Mouse (Mus musculus) kidney, embryonic 16.5 days (tissue): Measurements from ENCODE around the gene Hnrnpa0. TPM values are rescaled to one million over a fixed set of nuclear protein-coding genes. Genes with fewer than 3 reads are reported as not detected.
"Not testable (repeated sequence)": the region's sequence is repeated elsewhere in the genome, so short reads cannot be mapped to it uniquely, and the experiment has no call there.

Experiments
- ATAC-seq: fragments of 200-750 bp; cut with Nextera tagmentation; 2 replicates; pipeline ENCODE4 v1.8.0; 2017; ENCODE audit warnings: moderate TSS enrichment; ENCODE audit not compliant: low FRiP score, low TSS enrichment
- H3K27ac ChIP-seq: fragments of 300-500 bp; sonication (generic); 2 replicates; pipeline ENCODE4 v1.5.1; 2014; ENCODE audit warnings: low read length
- H3K27me3 ChIP-seq: fragments of 300-500 bp; sonication (generic); 2 replicates; pipeline ENCODE4 v1.6.1; 2014; ENCODE audit warnings: low read length, control low read depth, mixed read lengths; ENCODE audit not compliant: insufficient read depth
- H3K36me3 ChIP-seq: fragments of 300-500 bp; sonication (generic); 2 replicates; pipeline ENCODE4 v1.6.1; 2014; ENCODE audit warnings: low read length, control low read depth, mixed read lengths; ENCODE audit not compliant: insufficient read depth
- H3K4me1 ChIP-seq: fragments of 300-500 bp; sonication (generic); 2 replicates; pipeline ENCODE4 v1.6.1; 2014; ENCODE audit warnings: low read length, control low read depth, mixed read lengths; ENCODE audit not compliant: insufficient read depth
- H3K4me2 ChIP-seq: fragments of 300-500 bp; sonication (generic); replicated peaks from 2 replicates; pipeline ENCODE4 v1.6.1; 2014; ENCODE audit warnings: low read depth, low read length
- H3K4me3 ChIP-seq: fragments of 300-500 bp; sonication (generic); 2 replicates; pipeline ENCODE4 v1.5.1; 2014; ENCODE audit warnings: mild to moderate bottlenecking, low read length
- H3K9ac ChIP-seq: fragments of 300-500 bp; sonication (generic); replicated peaks from 2 replicates; pipeline ENCODE4 v1.6.1; 2014; ENCODE audit warnings: low read length
- H3K9me3 ChIP-seq: fragments of 300-500 bp; sonication (generic); 2 replicates; pipeline ENCODE4 v1.6.1; 2016; ENCODE audit warnings: low read length, control low read depth
- WGBS: fragments of 180-500 bp; shearing (Covaris S2); extraction: QIAGEN DNeasy Blood & Tissue Kit; methylation state at CpG from one replicate; pipeline ENCODE4 v1.1.7; 2014; 5-methylcytosine and 5-hydroxymethylcytosine counted together
- polyA plus RNA-seq: library from polyadenylated mRNA; unstranded; fragments of >200 nt; fragmentation: Nextera tagmentation; extraction: Ambion mirVana; gene quantifications from 2 replicates; pipeline ENCODE4 v1.2.1, GENCODE M21; 2015

Hnrnpa0 gene
- polyA plus RNA-seq, 1 experiment from 2014 or later = 23.2 TPM

DNA sequence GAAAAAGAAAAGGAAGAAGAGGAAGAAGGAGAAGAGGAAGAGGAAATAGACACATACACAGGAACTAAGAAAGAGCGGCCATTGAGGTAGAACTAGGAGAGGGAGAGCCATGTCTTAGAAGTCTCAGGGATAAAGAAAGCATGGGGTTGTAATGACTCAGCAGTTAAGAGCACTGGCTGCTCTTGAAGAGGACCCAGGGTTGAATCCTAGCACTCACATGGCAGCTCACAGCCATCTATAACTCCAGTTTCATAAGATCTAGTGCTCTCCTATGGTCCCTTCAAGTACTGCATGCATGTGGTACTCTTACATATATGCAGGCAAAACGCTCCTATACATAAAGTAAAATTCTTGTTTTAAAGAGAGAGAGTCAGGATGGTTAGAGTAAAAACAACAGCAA is 27.7 kb upstream of the Hnrnpa0 start:
- Histone ChIP-seq H3K27ac (no peak overlapping the region), H3K9ac (no peak overlapping the region), H3K4me3 (no peak overlapping the region), H3K4me2 (no peak overlapping the region), H3K27me3 (no peaks in the 10 kb centered on the region), H3K4me1 (peaks cover 11% of the 10 kb centered on the region; the same call in 1 of the 2 replicates), H3K36me3 (peaks cover 12% of the 10 kb centered on the region), H3K9me3 (peaks cover 11% of the 10 kb centered on the region)
- ATAC-seq = no peak
- WGBS = 97% methylated on average over 2 of the region's 2 CpGs

DNA sequence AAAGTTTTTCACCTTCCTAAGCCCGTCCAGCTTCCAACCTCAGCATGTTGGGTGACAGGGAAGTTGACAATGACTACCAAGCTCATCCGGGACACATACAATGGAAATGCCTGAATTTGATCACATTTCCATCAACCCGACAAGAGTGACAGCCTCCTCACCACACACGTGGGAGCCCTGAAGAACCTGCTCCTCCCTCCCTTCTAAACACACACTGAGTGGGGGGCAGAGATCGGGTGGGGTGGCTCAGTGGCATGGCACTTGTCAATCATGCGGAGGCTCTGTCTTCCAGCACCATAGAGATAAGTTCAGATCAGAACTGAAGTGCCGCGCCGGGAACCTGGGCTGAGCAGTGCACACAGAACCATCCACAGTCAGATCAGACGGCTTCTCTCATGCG is 22.1 kb upstream of the Hnrnpa0 start:
- H3K9ac ChIP-seq = no peak overlapping the region
- H3K36me3 ChIP-seq = no peaks in the 10 kb centered on the region
- no peak overlapping the region for H3K4me2 ChIP-seq
- ATAC-seq = no peak
- no peak overlapping the region for H3K27ac ChIP-seq
- H3K27me3 ChIP-seq = no peaks in the 10 kb centered on the region
- H3K9me3 ChIP-seq = peaks cover 5% of the 10 kb centered on the region
- WGBS = 82% methylated on average over 11 of the region's 11 CpGs
- H3K4me1 ChIP-seq = peaks cover 13% of the 10 kb centered on the region; the same call in 1 of the 2 replicates
- H3K4me3 ChIP-seq = no peak overlapping the region

- 71% methylated on average over 3 of the region's 3 CpGs for WGBS
- H3K27ac ChIP-seq = peak overlapping the region; percentile 7; the same call in 1 of the 2 replicates
- peaks cover 13% of the 10 kb centered on the region; the same call in 1 of the 2 replicates for H3K4me1 ChIP-seq
Observed at GRCm38 (mm10) chr13:58149629-58150028, 21.3 kb upstream of the Hnrnpa0 start.

DNA sequence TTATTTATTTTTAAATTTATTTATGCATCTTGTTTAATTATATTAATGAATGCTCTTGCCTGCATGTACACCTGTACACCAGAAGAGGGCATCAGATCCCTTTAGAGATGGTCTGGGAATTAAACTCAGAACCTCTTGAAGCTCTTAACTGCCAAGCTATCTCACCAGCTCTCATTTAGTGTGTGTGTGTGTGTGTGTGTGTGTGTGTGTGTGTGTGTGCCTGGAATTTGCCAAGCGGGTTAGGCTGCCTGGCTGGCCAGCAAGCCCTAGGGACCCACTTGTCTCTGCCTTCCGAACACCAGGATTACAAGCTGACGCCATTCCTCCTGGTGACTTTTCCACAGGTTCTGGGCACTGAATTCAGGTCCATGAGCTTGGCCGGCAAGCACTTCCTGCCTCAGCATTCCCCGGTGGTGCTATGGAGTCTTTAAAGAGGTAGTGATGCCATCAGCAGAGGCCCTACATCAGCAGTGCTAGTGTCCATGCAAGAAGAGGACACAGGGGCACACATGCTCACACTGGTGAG is 20.7 kb upstream of the Hnrnpa0 start:
- Histone ChIP-seq H3K4me2 (peak overlapping the region; percentile 87), H3K27ac (peak overlapping the region; percentile 53; the same call in 1 of the 2 replicates), H3K4me3 (peak overlapping the region; percentile 44), H3K9me3 (peaks cover 2% of the 10 kb centered on the region), H3K4me1 (peaks cover 13% of the 10 kb centered on the region; the same call in 1 of the 2 replicates), H3K9ac (no peak overlapping the region; the same call in 1 of the 2 replicates), H3K27me3 (no peaks in the 10 kb centered on the region), H3K36me3 (no peaks in the 10 kb centered on the region)
- WGBS = 34% methylated on average over 5 of the region's 5 CpGs
- peak; percentile 81 for ATAC-seq

More at GRCm38 (mm10) chr13:58149629-58150028, 21.3 kb upstream of the Hnrnpa0 start:
- Histone ChIP-seq H3K36me3 (no peaks in the 10 kb centered on the region), H3K27me3 (no peaks in the 10 kb centered on the region), H3K9ac (no peak overlapping the region), H3K9me3 (peaks cover 2% of the 10 kb centered on the region), H3K4me3 (no peak overlapping the region), H3K4me2 (0 out of 2 replicates have a peak overlapping the region, but pooled peaks have one; percentile 87)
- no peak for ATAC-seq

GRCm38 (mm10) chr13:58148256-58148831 is 20.0 kb upstream of the Hnrnpa0 start:
- no peaks in the 10 kb centered on the region for H3K27me3 ChIP-seq
- no peaks in the 10 kb centered on the region for H3K36me3 ChIP-seq
- H3K9ac ChIP-seq = peak overlapping the region; percentile 60
- H3K4me1 ChIP-seq = peaks cover 13% of the 10 kb centered on the region; the same call in 1 of the 2 replicates
- peak overlapping the region; percentile 44 for H3K4me3 ChIP-seq
- peak overlapping the region; percentile 53 for H3K27ac ChIP-seq
- WGBS = 2% methylated on average over 17 of the region's 17 CpGs
- peak overlapping the region; percentile 87 for H3K4me2 ChIP-seq
- peaks cover 2% of the 10 kb centered on the region for H3K9me3 ChIP-seq
- peak; percentile 93 for ATAC-seq

- whole genome bisulfite sequencing = 87% methylated on average over 1 of the region's 1 CpGs
- Histone ChIP-seq H3K4me1 (peaks cover 13% of the 10 kb centered on the region; the same call in 1 of the 2 replicates), H3K9ac (no peak overlapping the region), H3K36me3 (no peaks in the 10 kb centered on the region), H3K27me3 (no peaks in the 10 kb centered on the region), H3K4me3 (no peak overlapping the region), H3K4me2 (no peak overlapping the region), H3K9me3 (peaks cover 2% of the 10 kb centered on the region), H3K27ac (no peak overlapping the region)
- ATAC-seq = no peak
Observed at GRCm38 (mm10) chr13:58147760-58148159, 19.4 kb upstream of the Hnrnpa0 start.

DNA sequence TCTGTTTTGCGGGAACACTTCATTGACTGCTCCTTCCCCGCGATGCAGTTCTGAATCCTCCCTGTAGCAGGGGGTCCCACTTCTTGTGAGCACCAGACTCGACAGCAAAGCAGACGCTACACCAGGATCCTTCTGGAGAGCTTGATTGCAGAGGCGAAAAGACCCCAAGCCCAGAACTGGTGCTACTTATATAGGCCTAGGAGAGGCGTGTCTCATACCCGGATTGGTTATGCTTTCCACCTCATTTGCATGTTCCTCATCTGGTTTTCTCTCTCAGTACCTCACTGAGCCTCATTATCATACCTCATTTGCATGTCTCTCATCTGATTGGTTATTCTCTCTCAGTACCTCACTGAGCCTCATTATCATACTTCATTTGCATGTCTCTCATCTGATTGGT is 18.2 kb upstream of the Hnrnpa0 start:
- not testable (repeated sequence) for H3K4me3 ChIP-seq, H3K27me3 ChIP-seq, H3K9ac ChIP-seq, ATAC-seq, H3K4me2 ChIP-seq, H3K27ac ChIP-seq, H3K36me3 ChIP-seq, H3K9me3 ChIP-seq
- 95% methylated on average over 8 of the region's 8 CpGs for WGBS
- H3K4me1 ChIP-seq = peaks cover 13% of the 10 kb centered on the region; the same call in 1 of the 2 replicates

- H3K4me1 ChIP-seq = peaks cover 8% of the 10 kb centered on the region; the same call in 1 of the 2 replicates
- H3K4me3 ChIP-seq = no peak overlapping the region
- no peak overlapping the region for H3K9ac ChIP-seq
- 56% methylated on average over 3 of the region's 3 CpGs for WGBS
- H3K36me3 ChIP-seq = no peaks in the 10 kb centered on the region
- 0 out of 2 replicates have a peak, but pooled peaks cover 3% of the 10 kb centered on the region for H3K9me3 ChIP-seq
- H3K27me3 ChIP-seq = no peaks in the 10 kb centered on the region
- no peak for ATAC-seq
- no peak overlapping the region for H3K27ac ChIP-seq
- H3K4me2 ChIP-seq = no peak overlapping the region
Observed at GRCm38 (mm10) chr13:58131692-58132091, 3.3 kb upstream of the Hnrnpa0 start.

- ATAC-seq = no peak
- Histone ChIP-seq H3K4me3 (peak overlapping the region; percentile 92), H3K9ac (peak overlapping the region; percentile 100), H3K4me2 (peak overlapping the region; percentile 74), H3K27me3 (no peaks in the 10 kb centered on the region), H3K36me3 (peaks cover 3% of the 10 kb centered on the region; the same call in 1 of the 2 replicates), H3K4me1 (peaks cover 22% of the 10 kb centered on the region), H3K9me3 (no peaks in the 10 kb centered on the region), H3K27ac (peak overlapping the region; percentile 98)
- 16% methylated on average over 4 of the region's 4 CpGs for WGBS
Observed at GRCm38 (mm10) chr13:58129687-58130246, 1.4 kb upstream of the Hnrnpa0 start.
